Mouse (Mus musculus): Measurements from ENCODE around the gene Plekhg6. TPM values are rescaled to one million over a fixed set of nuclear protein-coding genes. Genes with fewer than 3 reads are reported as not detected.

The Plekhg6 gene
- polyA plus RNA-seq, 1 experiment from 2014 or later, result 2.8 TPM

GRCm38 (mm10) chr6:125353221-125353620 is 27.4 kb downstream of the Plekhg6 start:
- Histone ChIP-seq H3K9ac (ENCODE audit: low read length) (no peak overlapping the region), H3K4me3 (ENCODE audit: low read depth, low read length) (no peak overlapping the region), H3K27me3 (replicated peaks; ENCODE audit: control insufficient read depth, insufficient read depth, low read length) (no peaks in the 10 kb centered on the region), H3K4me1 (replicated peaks; ENCODE audit: control insufficient read depth, insufficient read depth, low read length) (peaks cover 66% of the 10 kb centered on the region), H3K36me3 (ENCODE audit: control insufficient read depth, insufficient read depth, low read length) (peaks cover 16% of the 10 kb centered on the region), H3K9me3 (ENCODE audit: control insufficient read depth, low read length) (no peaks in the 10 kb centered on the region), H3K27ac (ENCODE audit: low read depth) (no peak overlapping the region), H3K4me2 (ENCODE audit: low read length) (no peak overlapping the region)
- WGBS, result 72% methylated on average over 11 of the region's 11 CpGs
- ATAC-seq (replicated peaks; ENCODE audit: low FRiP score, low TSS enrichment, low read depth) (no peak), DNase-seq (ENCODE audit: low spot score) (no peak)

GRCm38 (mm10) chr6:125352811-125353210 is 27.8 kb downstream of the Plekhg6 start:
- no peak overlapping the region for H3K4me3 ChIP-seq (ENCODE audit: low read depth, low read length)
- WGBS, result 65% methylated on average over 4 of the region's 4 CpGs

GRCm38 (mm10) chr6:125352046-125352384 is 28.6 kb downstream of the Plekhg6 start:
- Histone ChIP-seq H3K9ac (ENCODE audit: low read length) (no peak overlapping the region), H3K27ac (ENCODE audit: low read depth) (no peak overlapping the region)
- ATAC-seq (replicated peaks; ENCODE audit: low FRiP score, low TSS enrichment, low read depth), result no peak

More at GRCm38 (mm10) chr6:125352811-125353210, 27.8 kb downstream of the Plekhg6 start:
- Histone ChIP-seq H3K9me3 (ENCODE audit: control insufficient read depth, low read length) (no peaks in the 10 kb centered on the region), H3K4me2 (ENCODE audit: low read length) (no peak overlapping the region), H3K4me1 (replicated peaks; ENCODE audit: control insufficient read depth, insufficient read depth, low read length) (peaks cover 66% of the 10 kb centered on the region), H3K36me3 (ENCODE audit: control insufficient read depth, insufficient read depth, low read length) (peaks cover 12% of the 10 kb centered on the region), H3K27me3 (replicated peaks; ENCODE audit: control insufficient read depth, insufficient read depth, low read length) (no peaks in the 10 kb centered on the region), H3K9ac (ENCODE audit: low read length) (no peak overlapping the region), H3K27ac (ENCODE audit: low read depth) (no peak overlapping the region)
- ATAC-seq (replicated peaks; ENCODE audit: low FRiP score, low TSS enrichment, low read depth), result no peak
- no peak for DNase-seq (ENCODE audit: low spot score)

GRCm38 (mm10) chr6:125351368-125352045 is 29.1 kb downstream of the Plekhg6 start:
- H3K4me1 ChIP-seq (replicated peaks; ENCODE audit: control insufficient read depth, insufficient read depth, low read length), result peaks cover 66% of the 10 kb centered on the region
- H3K4me3 ChIP-seq (ENCODE audit: low read depth, low read length), result peak overlapping the region; percentile 74; the same call in 1 of the 2 replicates
- H3K9me3 ChIP-seq (ENCODE audit: control insufficient read depth, low read length), result no peaks in the 10 kb centered on the region
- 0 out of 2 replicates have a peak, but pooled peaks cover 2% of the 10 kb centered on the region for H3K36me3 ChIP-seq (ENCODE audit: control insufficient read depth, insufficient read depth, low read length)
- H3K27me3 ChIP-seq (replicated peaks; ENCODE audit: control insufficient read depth, insufficient read depth, low read length), result no peaks in the 10 kb centered on the region
- peak overlapping the region; percentile 56 for H3K4me2 ChIP-seq (ENCODE audit: low read length)
- no peak overlapping the region for H3K9ac ChIP-seq (ENCODE audit: low read length)
- DNase-seq (ENCODE audit: low spot score), result no peak
- no peak overlapping the region for H3K27ac ChIP-seq (ENCODE audit: low read depth)
- no peak for ATAC-seq (replicated peaks; ENCODE audit: low FRiP score, low TSS enrichment, low read depth)
- WGBS, result 62% methylated on average over 8 of the region's 8 CpGs

More at GRCm38 (mm10) chr6:125352046-125352384, 28.6 kb downstream of the Plekhg6 start:
- H3K27me3 ChIP-seq (replicated peaks; ENCODE audit: control insufficient read depth, insufficient read depth, low read length), result no peaks in the 10 kb centered on the region
- H3K4me1 ChIP-seq (replicated peaks; ENCODE audit: control insufficient read depth, insufficient read depth, low read length), result peaks cover 66% of the 10 kb centered on the region
- no peak for DNase-seq (ENCODE audit: low spot score)
- WGBS, result 64% methylated on average over 5 of the region's 5 CpGs
- no peaks in the 10 kb centered on the region for H3K9me3 ChIP-seq (ENCODE audit: control insufficient read depth, low read length)
- H3K4me2 ChIP-seq (ENCODE audit: low read length), result peak overlapping the region; percentile 56; the same call in 1 of the 2 replicates
- H3K36me3 ChIP-seq (ENCODE audit: control insufficient read depth, insufficient read depth, low read length), result peaks cover 4% of the 10 kb centered on the region
- H3K4me3 ChIP-seq (ENCODE audit: low read depth, low read length), result no peak overlapping the region

GRCm38 (mm10) chr6:125350995-125351324 is 29.6 kb downstream of the Plekhg6 start:
- H3K4me1 ChIP-seq (replicated peaks; ENCODE audit: control insufficient read depth, insufficient read depth, low read length), result peaks cover 61% of the 10 kb centered on the region
- H3K27ac ChIP-seq (ENCODE audit: low read depth), result peak overlapping the region; percentile 33; the same call in 1 of the 2 replicates
- peak overlapping the region; percentile 56 for H3K9ac ChIP-seq (ENCODE audit: low read length)
- ATAC-seq (replicated peaks; ENCODE audit: low FRiP score, low TSS enrichment, low read depth) (no peak), DNase-seq (ENCODE audit: low spot score) (no peak)
- peak overlapping the region; percentile 74 for H3K4me3 ChIP-seq (ENCODE audit: low read depth, low read length)
- peak overlapping the region; percentile 56 for H3K4me2 ChIP-seq (ENCODE audit: low read length)
- H3K9me3 ChIP-seq (ENCODE audit: control insufficient read depth, low read length), result no peaks in the 10 kb centered on the region
- no peaks in the 10 kb centered on the region for H3K27me3 ChIP-seq (replicated peaks; ENCODE audit: control insufficient read depth, insufficient read depth, low read length)
- WGBS, result 71% methylated on average over 2 of the region's 2 CpGs
- 0 out of 2 replicates have a peak, but pooled peaks cover 2% of the 10 kb centered on the region for H3K36me3 ChIP-seq (ENCODE audit: control insufficient read depth, insufficient read depth, low read length)

GRCm38 (mm10) chr6:125350231-125350994 is 30.2 kb downstream of the Plekhg6 start:
- DNase-seq (ENCODE audit: low spot score) (no peak), ATAC-seq (replicated peaks; ENCODE audit: low FRiP score, low TSS enrichment, low read depth) (no peak)
- 3% methylated on average over 20 of the region's 20 CpGs for WGBS
- Histone ChIP-seq H3K4me2 (ENCODE audit: low read length) (peak overlapping the region; percentile 56), H3K36me3 (ENCODE audit: control insufficient read depth, insufficient read depth, low read length) (0 out of 2 replicates have a peak, but pooled peaks cover 2% of the 10 kb centered on the region), H3K4me3 (ENCODE audit: low read depth, low read length) (peak overlapping the region; percentile 74), H3K9me3 (ENCODE audit: control insufficient read depth, low read length) (no peaks in the 10 kb centered on the region), H3K27me3 (replicated peaks; ENCODE audit: control insufficient read depth, insufficient read depth, low read length) (no peaks in the 10 kb centered on the region), H3K9ac (ENCODE audit: low read length) (peak overlapping the region; percentile 56), H3K4me1 (replicated peaks; ENCODE audit: control insufficient read depth, insufficient read depth, low read length) (peaks cover 55% of the 10 kb centered on the region), H3K27ac (ENCODE audit: low read depth) (peak overlapping the region; percentile 33)

- Histone ChIP-seq H3K9ac (ENCODE audit: low read length) (peak overlapping the region; percentile 56), H3K9me3 (ENCODE audit: control insufficient read depth, low read length) (no peaks in the 10 kb centered on the region), H3K4me3 (ENCODE audit: low read depth, low read length) (peak overlapping the region; percentile 74), H3K4me2 (ENCODE audit: low read length) (peak overlapping the region; percentile 56), H3K27me3 (replicated peaks; ENCODE audit: control insufficient read depth, insufficient read depth, low read length) (no peaks in the 10 kb centered on the region), H3K27ac (ENCODE audit: low read depth) (peak overlapping the region; percentile 33), H3K36me3 (ENCODE audit: control insufficient read depth, insufficient read depth, low read length) (0 out of 2 replicates have a peak, but pooled peaks cover 2% of the 10 kb centered on the region), H3K4me1 (replicated peaks; ENCODE audit: control insufficient read depth, insufficient read depth, low read length) (peaks cover 48% of the 10 kb centered on the region)
- under 1% methylated on average over 27 of the region's 27 CpGs for WGBS
- DNase-seq (ENCODE audit: low spot score) (peak; percentile 85), ATAC-seq (replicated peaks; ENCODE audit: low FRiP score, low TSS enrichment, low read depth) (peak; percentile 85)
Measured at GRCm38 (mm10) chr6:125349575-125350230, 30.9 kb downstream of the Plekhg6 start.

GRCm38 (mm10) chr6:125348721-125349574 is 31.6 kb downstream of the Plekhg6 start, which contains the start of gene Tnfrsf1a:
Tnfrsf1a (plus strand) TSS chr6:125349362.
- WGBS, result 11% methylated on average over 22 of the region's 22 CpGs
- Histone ChIP-seq H3K27me3 (replicated peaks; ENCODE audit: control insufficient read depth, insufficient read depth, low read length) (no peaks in the 10 kb centered on the region), H3K4me1 (replicated peaks; ENCODE audit: control insufficient read depth, insufficient read depth, low read length) (peaks cover 46% of the 10 kb centered on the region), H3K9ac (ENCODE audit: low read length) (peak within 1 kb of the TSS; percentile 56), H3K27ac (ENCODE audit: low read depth) (peak within 1 kb of the TSS; percentile 33), H3K4me2 (ENCODE audit: low read length) (peak within 1 kb of the TSS; percentile 56), H3K9me3 (ENCODE audit: control insufficient read depth, low read length) (no peaks in the 10 kb centered on the region), H3K4me3 (ENCODE audit: low read depth, low read length) (peak within 1 kb of the TSS; percentile 74), H3K36me3 (ENCODE audit: control insufficient read depth, insufficient read depth, low read length) (0 out of 2 replicates have a peak, but pooled peaks cover 2% of the 10 kb centered on the region)
- DNase-seq (ENCODE audit: low spot score), result no peak
- ATAC-seq (replicated peaks; ENCODE audit: low FRiP score, low TSS enrichment, low read depth), result peak; percentile 21; the same call in 1 of the 2 replicates
